Mouse (Mus musculus): Measurements from ENCODE around the gene Wdr49. TPM values are rescaled to one million over a fixed set of nuclear protein-coding genes. Genes with fewer than 3 reads are reported as not detected.

Wdr49 gene
- polyA plus RNA-seq, 1 experiment from 2014 or later: not detected

DNA sequence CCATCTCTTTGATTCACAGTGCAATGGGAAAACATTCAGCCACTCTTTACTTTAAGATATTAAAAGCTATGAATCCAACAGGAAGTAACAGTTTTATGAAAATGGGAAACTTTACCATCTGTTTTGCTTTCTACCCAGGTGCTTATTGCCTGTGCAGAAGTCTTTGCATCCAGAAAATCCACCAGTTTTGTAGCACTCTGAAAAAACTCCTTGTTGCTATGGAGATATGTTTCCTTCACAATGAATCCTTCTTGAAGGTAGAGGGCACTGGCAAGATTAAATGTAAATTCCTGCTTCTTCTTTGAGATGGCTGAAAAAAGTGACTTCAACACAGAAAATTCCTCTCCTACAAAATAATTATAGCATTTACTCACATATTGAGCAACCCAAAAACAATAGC lies 222.6 kb downstream of the Wdr49 start:
- ATAC-seq: no peak
- DNase-seq: no peak
- no peaks in the 10 kb centered on the region for H3K4me1 ChIP-seq (ENCODE audit: insufficient read depth)
- no peaks in the 10 kb centered on the region for H3K36me3 ChIP-seq (replicated peaks; ENCODE audit: insufficient read depth, low read length)
- H3K9ac ChIP-seq (replicated peaks): no peak overlapping the region
- TF ChIP-seq CTCF (IDR thresholded peaks at IDR 0.05; ENCODE audit: low read depth): no peak
- no peak for TF ChIP-seq EP300 (IDR thresholded peaks at IDR 0.05; ENCODE audit: low read depth)
- H3K27ac ChIP-seq (ENCODE audit: low read depth): no peak overlapping the region
- H3K27me3 ChIP-seq (ENCODE audit: insufficient read depth, low read length): no peaks in the 10 kb centered on the region
- H3K4me3 ChIP-seq (ENCODE audit: low read depth, low read length): no peak overlapping the region
- H3K9me3 ChIP-seq (ENCODE audit: low read length): no peaks in the 10 kb centered on the region
- H3K4me2 ChIP-seq (ENCODE audit: low read depth, low read length): no peak overlapping the region

Other genes with a start within 250 kb of the Wdr49 start
- 0.07 TPM in 1 of 2 replicates, not detected in the other for gene Serpini2, start 212.1 kb downstream of the Wdr49 start, polyA plus RNA-seq (2015; fragmentation: Nextera tagmentation; extraction: Ambion mirVana)
- gene Pdcd10, start 74.7 kb upstream of the Wdr49 start, polyA plus RNA-seq (2015; fragmentation: Nextera tagmentation; extraction: Ambion mirVana): 54.4 TPM in 2 replicates
- gene Serpini1, start 75.4 kb upstream of the Wdr49 start, polyA plus RNA-seq (2015; fragmentation: Nextera tagmentation; extraction: Ambion mirVana): 0.15 and 0.45 TPM in 2 replicates